Comparison of ENCODE assay signal across 8 mouse cellular contexts in genomic region chr2:5613651-5614307, GRCm38 (mm10).
DNase-seq lines count a peak whose midpoint lies in the region; ATAC-seq and TF ChIP-seq lines count a peak whose summit lies in the region.

No protein-coding gene starts in this region.

- H3K9ac ChIP-seq in embryonic facial prominence, embryonic 14.5 days (ENCODE audit: low read depth, low read length): peak overlapping the region; percentile 20; the same call in 1 of the 2 replicates
- no peak overlapping the region for H3K9ac ChIP-seq in liver, adult 2 months (ENCODE audit: low read depth, low read length)
- no peak overlapping the region for H3K9ac ChIP-seq in neural tube, embryonic 12.5 days

- peak overlapping the region; percentile 74 for H3K27ac ChIP-seq in layer of hippocampus, adult 2 months
- H3K27ac ChIP-seq in embryonic facial prominence, embryonic 14.5 days (replicated peaks; ENCODE audit: low read depth, low read length): peak overlapping the region; percentile 78
- H3K27ac ChIP-seq in liver, adult 2 months (replicated peaks; ENCODE audit: insufficient read depth, low read depth, low read length): no peak overlapping the region
- no peak overlapping the region for H3K27ac ChIP-seq in neural tube, embryonic 12.5 days

- H3K79me2 ChIP-seq in liver, adult 2 months (ENCODE audit: control insufficient read depth, insufficient read depth, low read length): peaks cover 24% of the 10 kb centered on the region; the same call in 1 of the 2 replicates

- peak; percentile 81 for ATAC-seq in embryonic facial prominence, embryonic 14.5 days (ENCODE audit: low read depth)
- ATAC-seq in neural tube, embryonic 12.5 days (ENCODE audit: low FRiP score, low read depth): 0 out of 2 replicates have a peak, but pooled peaks have one; percentile 13

- no peaks in the 10 kb centered on the region for H3K9me3 ChIP-seq in embryonic facial prominence, embryonic 14.5 days (ENCODE audit: control insufficient read depth, low read length)
- no peaks in the 10 kb centered on the region for H3K9me3 ChIP-seq in neural tube, embryonic 12.5 days

- DNase-seq in layer of hippocampus, adult 2 months (ENCODE audit: low spot score in 2 of 2): no peak
- no peak for DNase-seq in layer of hippocampus, adult 9-11 months
- peak; percentile 90 for DNase-seq in embryonic facial prominence, embryonic 14.5 days (ENCODE audit: low spot score)
- peak; percentile 17 to 39 for DNase-seq in heart, postnatal 36 days
- peak; percentile 30 for DNase-seq in liver, adult 2 months (ENCODE audit: extremely low read depth, low read depth, low spot score)
- DNase-seq in yolk sac, embryonic 10.5 days (ENCODE audit: low spot score): no peak
- no peak for DNase-seq in right cerebral cortex, adult 2 months (ENCODE audit: low spot score in 2 of 2)

- TF ChIP-seq POLR2A in liver, adult 2 months (IDR thresholded peaks at IDR 0.05; ENCODE audit: extremely low read depth, insufficient read depth, low read length): no peak

- no peak overlapping the region for H3K4me3 ChIP-seq in layer of hippocampus, adult 2 months
- H3K4me3 ChIP-seq in embryonic facial prominence, embryonic 14.5 days (ENCODE audit: low read depth, low read length): no peak overlapping the region
- H3K4me3 ChIP-seq in liver, adult 2 months (ENCODE audit: insufficient read depth, low read depth, low read length): no peak overlapping the region
- no peak overlapping the region for H3K4me3 ChIP-seq in neural tube, embryonic 12.5 days

- TF ChIP-seq CTCF in layer of hippocampus, adult 2 months (conservative IDR thresholded peaks at IDR 0.05): no peak
- no peak for TF ChIP-seq CTCF in liver, adult 2 months (IDR thresholded peaks at IDR 0.05; ENCODE audit: low read depth, low read length)

- no peaks in the 10 kb centered on the region for H3K36me3 ChIP-seq in embryonic facial prominence, embryonic 14.5 days (ENCODE audit: control insufficient read depth, insufficient read depth, low read length)
- peaks cover 3% of the 10 kb centered on the region; the same call in 1 of the 2 replicates for H3K36me3 ChIP-seq in liver, adult 2 months (ENCODE audit: control insufficient read depth, insufficient read depth, low read length)
- no peaks in the 10 kb centered on the region for H3K36me3 ChIP-seq in neural tube, embryonic 12.5 days

- peak overlapping the region; percentile 15; the same call in 1 of the 2 replicates for H3K4me2 ChIP-seq in embryonic facial prominence, embryonic 14.5 days (ENCODE audit: low read depth, low read length)
- H3K4me2 ChIP-seq in neural tube, embryonic 12.5 days (replicated peaks): no peak overlapping the region

- intact Hi-C loops in heart, postnatal 36 days (cut with DNase I): no loop called here

- no peaks in the 10 kb centered on the region for H3K27me3 ChIP-seq in embryonic facial prominence, embryonic 14.5 days (replicated peaks; ENCODE audit: control insufficient read depth, insufficient read depth, low read length)
- no peaks in the 10 kb centered on the region for H3K27me3 ChIP-seq in liver, adult 2 months (ENCODE audit: control insufficient read depth, insufficient read depth, low read length)
- no peaks in the 10 kb centered on the region for H3K27me3 ChIP-seq in neural tube, embryonic 12.5 days (replicated peaks)

- WGBS in embryonic facial prominence, embryonic 14.5 days: 21% methylated on average over 12 of the region's 12 CpGs
- 47% methylated on average over 12 of the region's 12 CpGs for WGBS in liver, adult 2 months
- WGBS in neural tube, embryonic 12.5 days: 43% methylated on average over 12 of the region's 12 CpGs

- peaks cover 31% of the 10 kb centered on the region for H3K4me1 ChIP-seq in embryonic facial prominence, embryonic 14.5 days (ENCODE audit: control insufficient read depth, insufficient read depth, low read length)
- H3K4me1 ChIP-seq in liver, adult 2 months (ENCODE audit: control insufficient read depth, insufficient read depth, low read length): peaks cover 15% of the 10 kb centered on the region
- H3K4me1 ChIP-seq in neural tube, embryonic 12.5 days: 0 out of 2 replicates have a peak, but pooled peaks cover 6% of the 10 kb centered on the region

Comparison
In these comparisons a context has a peak if more than half of its experiments do, and no peak if none do; other contexts are left out.
1. DNase-seq: peak in embryonic facial prominence, embryonic 14.5 days (single experiment), heart, postnatal 36 days (2 of 2) and liver, adult 2 months (single experiment); none in layer of hippocampus, adult 2 months (0 of 2), layer of hippocampus, adult 9-11 months (single experiment), yolk sac, embryonic 10.5 days (single experiment) and right cerebral cortex, adult 2 months (0 of 2).
2. H3K27ac ChIP-seq: peak in layer of hippocampus, adult 2 months (single experiment) and embryonic facial prominence, embryonic 14.5 days (single experiment); none in liver, adult 2 months (single experiment) and neural tube, embryonic 12.5 days (single experiment).